Comparison of ENCODE assay signal across 11 mouse cellular contexts in the genomic region with DNA sequence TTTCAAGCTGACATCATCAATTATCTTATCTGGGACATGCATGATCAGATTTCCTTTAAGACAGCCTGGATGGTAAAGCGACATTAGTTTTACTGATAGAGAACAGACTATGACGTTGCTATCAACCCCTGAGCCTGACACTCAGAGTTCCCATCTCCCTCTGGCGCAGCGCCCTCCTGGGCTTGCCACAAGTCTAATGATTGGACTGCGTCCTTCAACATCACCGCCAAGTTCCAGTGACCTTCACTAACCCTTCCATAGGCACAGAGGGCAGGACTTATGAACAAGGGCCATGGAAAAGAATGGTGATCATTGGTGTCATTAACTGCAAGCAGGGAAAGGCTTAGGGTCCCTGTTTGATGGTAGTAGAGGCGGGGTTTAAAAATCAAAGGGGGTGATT.
"Had no signal": no experiment of that assay in that cellular context is flagged by ENCODE, and none has a peak within 500 bp of the region (broad histone marks: within the 10 kb centered on the region; RNA-seq: fewer than 3 reads in every experiment).

No protein-coding gene starts in this region.

- DNase-seq: kidney, postnatal 36 days; left cerebral cortex, postnatal 4 days; lung, adult 18-20 months; right cerebral cortex, postnatal 14 days; thymus, adult 2 months; thymus, postnatal 25 days had no signal

- H3K4me3 ChIP-seq: limb, embryonic 13.5 days; midbrain, embryonic 13.5 days; stomach, embryonic 15.5 days had no signal

- H3K36me3 ChIP-seq: limb, embryonic 13.5 days; midbrain, embryonic 13.5 days; stomach, embryonic 15.5 days had no signal

- H3K9me3 ChIP-seq: limb, embryonic 13.5 days; midbrain, embryonic 13.5 days; stomach, embryonic 15.5 days had no signal

- H3K27me3 ChIP-seq: midbrain, embryonic 13.5 days; stomach, embryonic 15.5 days had no signal

- H3K27ac ChIP-seq: kidney, postnatal 0 days; limb, embryonic 13.5 days; liver, embryonic 14.5 days; midbrain, embryonic 13.5 days; stomach, embryonic 15.5 days had no signal
